Mouse (Mus musculus) liver, embryonic 12.5 days (tissue): Measurements from ENCODE around the gene Nupr1. TPM values are rescaled to one million over a fixed set of nuclear protein-coding genes. Genes with fewer than 3 reads are reported as not detected.

Source experiments
- ATAC-seq: fragments of 200-750 bp; cut with Nextera tagmentation; 2 replicates; pipeline ENCODE4 v1.8.0; 2017; ENCODE audit warnings: moderate number of reproducible peaks, mild to moderate bottlenecking, moderate library complexity
- H3K27ac ChIP-seq: fragments of 300-500 bp; sonication (generic); 2 replicates; pipeline ENCODE4 v1.5.1; 2016; ENCODE audit warnings: mild to moderate bottlenecking
- H3K27me3 ChIP-seq: fragments of 300-500 bp; sonication (generic); replicated peaks from 2 replicates; pipeline ENCODE4 v1.6.1; 2016; ENCODE audit warnings: mild to moderate bottlenecking, moderate library complexity
- H3K36me3 ChIP-seq: fragments of 300-500 bp; sonication (generic); 2 replicates; pipeline ENCODE4 v1.6.1; 2016; ENCODE audit warnings: mild to moderate bottlenecking, moderate library complexity
- H3K4me1 ChIP-seq: fragments of 300-500 bp; sonication (generic); 2 replicates; pipeline ENCODE4 v1.6.1; 2016
- H3K4me2 ChIP-seq: fragments of 300-500 bp; sonication (generic); 2 replicates; pipeline ENCODE4 v1.6.1; 2016; ENCODE audit warnings: mild to moderate bottlenecking, moderate library complexity
- H3K4me3 ChIP-seq: fragments of 300-500 bp; sonication (generic); 2 replicates; pipeline ENCODE4 v1.5.1; 2016; ENCODE audit warnings: mild to moderate bottlenecking, moderate library complexity
- H3K9ac ChIP-seq: fragments of 300-500 bp; sonication (generic); 2 replicates; pipeline ENCODE4 v1.6.1; 2016; ENCODE audit warnings: mild to moderate bottlenecking, moderate library complexity
- H3K9me3 ChIP-seq: fragments of 300-500 bp; sonication (generic); replicated peaks from 2 replicates; pipeline ENCODE4 v1.6.1; 2016; ENCODE audit warnings: mild to moderate bottlenecking, moderate library complexity
- WGBS: fragments of 180-500 bp; shearing (Covaris S2); methylation state at CpG from one replicate; pipeline ENCODE4 v1.1.7; 2016; ENCODE audit not compliant: insufficient replicate concordance; 5-methylcytosine and 5-hydroxymethylcytosine counted together
- polyA plus RNA-seq: library from polyadenylated mRNA; unstranded; fragments of >200 nt; fragmentation: Nextera tagmentation; extraction: Ambion mirVana; gene quantifications from 2 replicates; pipeline ENCODE4 v1.2.1, GENCODE M21; 2016

Gene Nupr1
- polyA plus RNA-seq, 1 experiment from 2014 or later = 3.7 TPM

DNA sequence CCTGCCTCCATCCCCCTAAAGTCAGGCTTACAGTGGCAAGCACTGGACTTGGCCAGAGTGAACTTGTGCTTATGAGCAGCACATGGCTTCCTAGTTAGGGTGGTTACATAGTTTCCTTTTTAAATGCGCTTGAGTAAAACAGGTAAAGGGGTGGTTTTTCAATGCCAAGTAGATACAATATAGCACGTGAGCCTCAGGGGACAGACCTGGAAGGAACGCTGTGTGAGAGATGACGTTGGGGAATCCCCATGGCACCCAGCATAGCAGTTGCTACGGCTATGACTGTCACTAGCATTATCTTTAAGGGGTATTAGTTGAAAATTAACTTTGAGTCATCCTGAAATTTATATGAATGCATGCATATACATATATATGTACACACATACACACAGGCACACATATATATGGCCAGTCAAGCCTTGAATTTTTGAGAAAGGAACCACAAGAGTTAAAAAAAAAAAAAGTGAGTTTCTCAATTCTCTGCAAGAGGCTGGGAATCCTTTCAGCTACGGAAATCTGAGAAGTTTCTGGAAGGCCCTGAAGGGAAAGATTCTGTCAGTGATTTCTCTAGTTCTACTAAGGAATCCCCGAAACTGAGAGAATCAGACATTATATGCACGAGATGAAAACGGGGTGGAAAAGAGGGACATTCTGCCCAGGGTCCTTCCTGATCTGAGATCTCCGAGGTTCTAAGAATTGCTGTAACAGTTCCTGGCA is 10.9 kb downstream of the Nupr1 start:
- no peak overlapping the region for H3K4me2 ChIP-seq
- WGBS = 76% methylated on average over 10 of the region's 10 CpGs
- H3K36me3 ChIP-seq = no peaks in the 10 kb centered on the region

DNA sequence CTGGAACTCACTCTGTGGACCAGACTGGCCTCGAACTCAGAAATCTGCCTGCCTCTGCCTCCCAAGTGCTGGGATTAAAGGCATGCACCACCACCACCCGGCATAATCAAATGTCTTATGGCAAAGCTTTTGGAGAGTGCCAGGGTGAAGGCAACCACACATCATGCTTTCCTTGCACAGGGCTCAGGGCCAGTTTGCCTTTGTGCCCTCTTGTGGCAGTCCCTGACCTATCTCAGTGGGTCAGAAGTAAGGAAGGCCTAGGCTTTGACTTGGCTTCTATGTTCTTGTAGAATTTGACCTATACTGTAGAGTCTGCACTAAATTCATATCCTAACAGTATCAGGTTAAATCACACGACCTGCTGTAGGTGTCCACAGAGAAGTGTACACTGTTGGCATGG is 14.0 kb downstream of the Nupr1 start:
- ATAC-seq = no peak
- H3K9me3 ChIP-seq = no peaks in the 10 kb centered on the region
- no peak overlapping the region for H3K4me3 ChIP-seq
- 62% methylated on average over 3 of the region's 3 CpGs for WGBS
- peaks cover 11% of the 10 kb centered on the region for H3K4me1 ChIP-seq
- no peak overlapping the region for H3K4me2 ChIP-seq
- H3K9ac ChIP-seq = no peak overlapping the region
- no peak overlapping the region for H3K27ac ChIP-seq
- no peaks in the 10 kb centered on the region for H3K27me3 ChIP-seq
- H3K36me3 ChIP-seq = no peaks in the 10 kb centered on the region

More for the DNA sequence above, 10.9 kb downstream of the Nupr1 start:
- no peak for ATAC-seq
- H3K27ac ChIP-seq = no peak overlapping the region
- no peaks in the 10 kb centered on the region for H3K9me3 ChIP-seq
- no peaks in the 10 kb centered on the region for H3K27me3 ChIP-seq
- H3K9ac ChIP-seq = no peak overlapping the region
- H3K4me1 ChIP-seq = peaks cover 38% of the 10 kb centered on the region
- H3K4me3 ChIP-seq = no peak overlapping the region

- WGBS = 55% methylated on average over 3 of the region's 3 CpGs
- Histone ChIP-seq H3K9me3 (no peaks in the 10 kb centered on the region), H3K4me1 (0 out of 2 replicates have a peak, but pooled peaks cover 4% of the 10 kb centered on the region), H3K4me2 (no peak overlapping the region), H3K36me3 (no peaks in the 10 kb centered on the region), H3K27ac (no peak overlapping the region), H3K27me3 (no peaks in the 10 kb centered on the region), H3K4me3 (no peak overlapping the region), H3K9ac (no peak overlapping the region)
- ATAC-seq = no peak
These were observed 17.9 kb downstream of the Nupr1 start for GRCm38 (mm10) chr7:126612736-126613135.

DNA sequence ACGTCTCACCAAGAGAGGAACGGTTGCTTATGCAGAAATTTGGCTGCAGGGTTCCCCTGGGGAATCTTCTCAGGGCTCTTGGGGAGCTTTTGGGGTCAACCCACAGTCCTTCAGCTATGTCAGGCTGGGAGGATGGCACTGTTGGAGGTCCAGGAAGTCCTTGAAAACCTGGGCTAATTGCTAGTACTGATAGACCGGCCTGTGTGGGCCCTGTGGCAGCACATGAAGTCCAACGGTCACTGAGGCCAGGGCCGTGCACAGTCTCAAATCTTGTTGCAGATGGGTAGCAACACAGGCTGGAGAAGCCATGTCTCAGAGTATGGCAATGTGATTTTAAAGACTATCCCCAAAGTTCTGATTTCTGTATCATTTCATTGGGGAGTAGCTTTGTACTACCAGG is 22.9 kb downstream of the Nupr1 start:
- 72% methylated on average over 5 of the region's 5 CpGs for WGBS

DNA sequence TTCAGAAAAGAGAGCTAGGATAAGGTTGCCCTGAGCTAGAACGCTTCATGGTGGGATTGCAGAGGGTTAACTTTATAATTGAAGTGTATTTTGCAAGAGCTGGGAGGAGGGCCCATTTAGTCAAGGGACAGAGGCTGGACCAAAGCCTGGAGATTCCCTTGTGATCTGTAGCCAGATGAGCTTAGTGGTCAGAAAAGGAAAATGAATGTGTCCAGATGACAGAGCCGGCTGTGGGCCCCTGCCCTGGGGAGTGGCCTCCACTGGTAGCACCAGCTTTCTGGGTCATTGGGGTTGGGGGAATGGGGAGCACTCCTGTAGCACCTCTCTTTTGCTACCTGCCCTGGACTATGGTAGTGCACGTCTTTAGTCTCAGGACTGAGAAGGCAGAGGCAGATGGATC is 23.6 kb downstream of the Nupr1 start:
- peaks cover 7% of the 10 kb centered on the region; the same call in 1 of the 2 replicates for H3K4me1 ChIP-seq
- ATAC-seq = no peak
- no peaks in the 10 kb centered on the region for H3K9me3 ChIP-seq
- no peak overlapping the region for H3K27ac ChIP-seq
- no peak overlapping the region for H3K4me2 ChIP-seq
- no peak overlapping the region for H3K4me3 ChIP-seq
- H3K36me3 ChIP-seq = no peaks in the 10 kb centered on the region
- 70% methylated on average over 3 of the region's 3 CpGs for WGBS
- H3K9ac ChIP-seq = no peak overlapping the region
- 0 out of 2 replicates have a peak, but pooled peaks cover 4% of the 10 kb centered on the region for H3K27me3 ChIP-seq

More for the DNA sequence above, 22.9 kb downstream of the Nupr1 start:
- Histone ChIP-seq H3K27ac (no peak overlapping the region), H3K4me2 (no peak overlapping the region), H3K9ac (no peak overlapping the region), H3K4me3 (no peak overlapping the region), H3K36me3 (no peaks in the 10 kb centered on the region), H3K9me3 (no peaks in the 10 kb centered on the region), H3K27me3 (no peaks in the 10 kb centered on the region), H3K4me1 (0 out of 2 replicates have a peak, but pooled peaks cover 7% of the 10 kb centered on the region)
- no peak for ATAC-seq

GRCm38 (mm10) chr7:126606611-126607010 is 24.1 kb downstream of the Nupr1 start:
- Histone ChIP-seq H3K27me3 (0 out of 2 replicates have a peak, but pooled peaks cover 4% of the 10 kb centered on the region), H3K9ac (no peak overlapping the region), H3K4me1 (peaks cover 7% of the 10 kb centered on the region; the same call in 1 of the 2 replicates), H3K4me2 (no peak overlapping the region), H3K4me3 (no peak overlapping the region), H3K36me3 (no peaks in the 10 kb centered on the region), H3K9me3 (no peaks in the 10 kb centered on the region), H3K27ac (no peak overlapping the region)
- ATAC-seq = no peak
- 68% methylated on average over 5 of the region's 5 CpGs for WGBS

GRCm38 (mm10) chr7:126602650-126603049 is 28.0 kb downstream of the Nupr1 start:
- Histone ChIP-seq H3K4me2 (no peak overlapping the region), H3K9ac (no peak overlapping the region), H3K9me3 (no peaks in the 10 kb centered on the region), H3K4me3 (no peak overlapping the region), H3K27me3 (0 out of 2 replicates have a peak, but pooled peaks cover 4% of the 10 kb centered on the region), H3K36me3 (no peaks in the 10 kb centered on the region), H3K4me1 (peaks cover 2% of the 10 kb centered on the region; the same call in 1 of the 2 replicates), H3K27ac (no peak overlapping the region)
- ATAC-seq = no peak
- WGBS = 57% methylated on average over 3 of the region's 3 CpGs

GRCm38 (mm10) chr7:126601896-126602295 is 28.8 kb downstream of the Nupr1 start:
- Histone ChIP-seq H3K9ac (no peak overlapping the region), H3K4me3 (no peak overlapping the region)

DNA sequence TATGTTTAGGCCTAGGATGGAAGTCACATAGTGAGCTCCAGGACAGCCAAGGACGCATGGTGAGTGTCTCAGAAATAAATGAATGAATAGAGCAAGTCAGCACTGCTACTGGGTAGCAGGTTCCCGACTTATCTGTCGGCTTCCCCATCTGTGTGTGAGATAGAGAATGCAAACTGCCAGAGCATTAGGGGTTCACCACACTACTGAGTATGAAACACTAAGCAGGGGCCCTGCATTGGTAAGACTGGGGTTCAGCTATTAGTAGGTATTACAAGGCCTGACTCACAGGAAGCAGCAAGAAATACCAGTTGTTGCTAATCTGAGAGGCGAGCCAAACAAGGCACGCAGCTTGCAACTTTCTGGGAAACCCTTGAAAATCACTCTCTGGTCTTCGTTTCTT is 31.7 kb downstream of the Nupr1 start:
- Histone ChIP-seq H3K9me3 (no peaks in the 10 kb centered on the region), H3K4me3 (no peak overlapping the region), H3K36me3 (no peaks in the 10 kb centered on the region), H3K27me3 (peaks cover 15% of the 10 kb centered on the region; the same call in 1 of the 2 replicates), H3K4me2 (no peak overlapping the region), H3K9ac (no peak overlapping the region), H3K27ac (no peak overlapping the region), H3K4me1 (peaks cover 9% of the 10 kb centered on the region)
- no peak for ATAC-seq
- 56% methylated on average over 6 of the region's 6 CpGs for WGBS

More at GRCm38 (mm10) chr7:126601896-126602295, 28.8 kb downstream of the Nupr1 start:
- H3K27ac ChIP-seq = no peak overlapping the region
- no peaks in the 10 kb centered on the region for H3K9me3 ChIP-seq
- ATAC-seq = no peak
- 0 out of 2 replicates have a peak, but pooled peaks cover 4% of the 10 kb centered on the region for H3K27me3 ChIP-seq
- WGBS = 27% methylated on average over 5 of the region's 5 CpGs
- no peak overlapping the region for H3K4me2 ChIP-seq
- no peaks in the 10 kb centered on the region for H3K36me3 ChIP-seq
- H3K4me1 ChIP-seq = no peaks in the 10 kb centered on the region; the same call in 1 of the 2 replicates

- Histone ChIP-seq H3K4me2 (no peak overlapping the region), H3K9ac (no peak overlapping the region), H3K27ac (no peak overlapping the region), H3K27me3 (peaks cover 30% of the 10 kb centered on the region), H3K4me1 (peaks cover 9% of the 10 kb centered on the region; the same call in 1 of the 2 replicates), H3K36me3 (no peaks in the 10 kb centered on the region), H3K9me3 (no peaks in the 10 kb centered on the region), H3K4me3 (no peak overlapping the region)
- ATAC-seq = 0 out of 2 replicates have a peak, but pooled peaks have one; percentile 18
- 25% methylated on average over 6 of the region's 6 CpGs for WGBS
These were observed 34.2 kb downstream of the Nupr1 start for GRCm38 (mm10) chr7:126596414-126596813.

- no peaks in the 10 kb centered on the region for H3K9me3 ChIP-seq
- ATAC-seq = no peak
- H3K9ac ChIP-seq = no peak overlapping the region
- no peak overlapping the region for H3K27ac ChIP-seq
- H3K4me2 ChIP-seq = no peak overlapping the region
- H3K36me3 ChIP-seq = no peaks in the 10 kb centered on the region
- WGBS = 64% methylated on average over 5 of the region's 5 CpGs
- H3K4me1 ChIP-seq = peaks cover 9% of the 10 kb centered on the region; the same call in 1 of the 2 replicates
- H3K27me3 ChIP-seq = peaks cover 30% of the 10 kb centered on the region
- no peak overlapping the region for H3K4me3 ChIP-seq
These were observed 34.8 kb downstream of the Nupr1 start for GRCm38 (mm10) chr7:126595890-126596289.

GRCm38 (mm10) chr7:126594862-126595561 is 35.6 kb downstream of the Nupr1 start, which contains the start of gene Il27:
Gene Il27, minus strand, starts transcription at chr7:126594941.
- Histone ChIP-seq H3K4me2 (no peak within 1 kb of the TSS), H3K36me3 (no peaks in the 10 kb centered on the region), H3K4me3 (no peak within 1 kb of the TSS), H3K27ac (no peak within 1 kb of the TSS), H3K4me1 (peaks cover 9% of the 10 kb centered on the region; the same call in 1 of the 2 replicates), H3K9ac (no peak within 1 kb of the TSS), H3K9me3 (no peaks in the 10 kb centered on the region), H3K27me3 (peaks cover 30% of the 10 kb centered on the region)
- WGBS = 60% methylated on average over 11 of the region's 11 CpGs
- ATAC-seq = no peak
